Mouse (Mus musculus) heart, embryonic 11.5 days (tissue): ENCODE data around the gene Fam205a1. TPM values are rescaled to one million over a fixed set of nuclear protein-coding genes. Genes with fewer than 3 reads are reported as not detected.
"Not testable (repeated sequence)": the region's sequence is repeated elsewhere in the genome, so short reads cannot be mapped to it uniquely, and the experiment has no call there.

Experiments used
- ATAC-seq: fragments of 200-750 bp; cut with Nextera tagmentation; replicated peaks from 2 replicates; pipeline ENCODE4 v1.8.0; 2017; ENCODE audit warnings: moderate library complexity; ENCODE audit not compliant: insufficient number of reproducible peaks, low FRiP score, low TSS enrichment
- H3K27ac ChIP-seq: fragments of 300-500 bp; sonication (generic); 2 replicates; pipeline ENCODE4 v1.5.1; 2014; ENCODE audit warnings: mild to moderate bottlenecking, low read depth, low read length
- H3K27me3 ChIP-seq: fragments of 300-500 bp; sonication (generic); 2 replicates; pipeline ENCODE4 v1.6.1; 2014; ENCODE audit warnings: mild to moderate bottlenecking, low read length, mixed read lengths; ENCODE audit not compliant: control insufficient read depth, insufficient read depth
- H3K36me3 ChIP-seq: fragments of 300-500 bp; sonication (generic); 2 replicates; pipeline ENCODE4 v1.6.1; 2014; ENCODE audit warnings: mild to moderate bottlenecking, low read length, moderate library complexity, mixed read lengths; ENCODE audit not compliant: control insufficient read depth, insufficient read depth
- H3K4me1 ChIP-seq: fragments of 300-500 bp; sonication (generic); 2 replicates; pipeline ENCODE4 v1.6.1; 2014; ENCODE audit warnings: low read length; ENCODE audit not compliant: control insufficient read depth, insufficient read depth
- H3K4me2 ChIP-seq: fragments of 300-500 bp; sonication (generic); 2 replicates; pipeline ENCODE4 v1.6.1; 2014; ENCODE audit warnings: mild to moderate bottlenecking, moderate library complexity
- H3K4me3 ChIP-seq: fragments of 300-500 bp; sonication (generic); 2 replicates; pipeline ENCODE4 v1.5.1; 2014; ENCODE audit warnings: low read depth, low read length
- H3K9ac ChIP-seq: fragments of 300-500 bp; sonication (generic); 2 replicates; pipeline ENCODE4 v1.6.1; 2014; ENCODE audit warnings: mild to moderate bottlenecking, low read depth, low read length, moderate library complexity
- H3K9me3 ChIP-seq: fragments of 300-500 bp; sonication (generic); replicated peaks from 2 replicates; pipeline ENCODE4 v1.6.1; 2016; ENCODE audit warnings: low read length; ENCODE audit not compliant: control insufficient read depth
- WGBS: fragments of 180-500 bp; shearing (Covaris S2); extraction: QIAGEN DNeasy Blood & Tissue Kit; methylation state at CpG from one replicate; pipeline ENCODE4 v1.1.7; 2014; ENCODE audit not compliant: insufficient replicate concordance; 5-methylcytosine and 5-hydroxymethylcytosine counted together
- polyA plus RNA-seq: library from polyadenylated mRNA; unstranded; fragments of >200 nt; fragmentation: Nextera tagmentation; extraction: Ambion mirVana; gene quantifications from 2 replicates; pipeline ENCODE4 v1.2.1, GENCODE M21; 2014

Fam205a1 gene
- not detected in 2 replicates for polyA plus RNA-seq

GRCm38 (mm10) chr4:42853788-42854187 lies at the start of gene Fam205a1:
TSS of gene Fam205a1 (minus strand) at chr4:42853888.
- ATAC-seq, result not testable (repeated sequence)

GRCm38 (mm10) chr4:42902730-42903129 lies 49.0 kb upstream of the Fam205a1 start:
- no peak overlapping the region for H3K27ac ChIP-seq
- no peaks in the 10 kb centered on the region for H3K4me1 ChIP-seq
- no peaks in the 10 kb centered on the region for H3K36me3 ChIP-seq
- H3K9me3 ChIP-seq, result no peaks in the 10 kb centered on the region
- H3K27me3 ChIP-seq, result no peaks in the 10 kb centered on the region
- no peak for ATAC-seq
- no peak overlapping the region for H3K4me3 ChIP-seq
- no peak overlapping the region for H3K9ac ChIP-seq
- no peak overlapping the region for H3K4me2 ChIP-seq
- 75% methylated on average over 5 of the region's 5 CpGs for WGBS

More at GRCm38 (mm10) chr4:42853788-42854187, at the start of gene Fam205a1:
- H3K4me1 ChIP-seq, H3K4me2 ChIP-seq, H3K27ac ChIP-seq, H3K27me3 ChIP-seq, H3K4me3 ChIP-seq, H3K36me3 ChIP-seq, H3K9ac ChIP-seq, H3K9me3 ChIP-seq: not testable (repeated sequence)
- 100% methylated on average over 1 of the region's 1 CpGs for WGBS

DNA sequence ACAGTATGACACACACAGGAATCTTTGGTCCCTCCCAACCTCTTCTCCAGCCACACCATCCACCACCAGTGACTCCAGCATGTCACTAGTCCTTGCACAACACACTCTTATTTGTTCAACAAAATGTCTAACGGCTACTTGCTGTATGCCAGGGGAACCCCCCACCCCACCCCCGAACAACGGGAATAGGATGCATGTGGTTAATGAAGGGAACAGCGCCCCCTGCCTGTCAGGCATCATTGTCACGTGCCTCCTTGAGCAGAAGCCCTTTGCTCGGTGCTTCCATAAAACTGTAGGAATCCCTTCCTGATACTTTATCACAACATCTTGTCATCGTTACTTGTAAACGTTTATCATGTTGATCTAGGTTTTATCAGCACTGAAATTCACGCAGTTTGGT lies 48.5 kb upstream of the Fam205a1 start:
- H3K4me3 ChIP-seq, result no peak overlapping the region
- no peaks in the 10 kb centered on the region for H3K27me3 ChIP-seq
- H3K4me2 ChIP-seq, result no peak overlapping the region
- no peak for ATAC-seq
- 48% methylated on average over 9 of the region's 9 CpGs for WGBS
- H3K9me3 ChIP-seq, result no peaks in the 10 kb centered on the region
- H3K9ac ChIP-seq, result no peak overlapping the region
- no peak overlapping the region for H3K27ac ChIP-seq
- no peaks in the 10 kb centered on the region for H3K36me3 ChIP-seq
- no peaks in the 10 kb centered on the region for H3K4me1 ChIP-seq

DNA sequence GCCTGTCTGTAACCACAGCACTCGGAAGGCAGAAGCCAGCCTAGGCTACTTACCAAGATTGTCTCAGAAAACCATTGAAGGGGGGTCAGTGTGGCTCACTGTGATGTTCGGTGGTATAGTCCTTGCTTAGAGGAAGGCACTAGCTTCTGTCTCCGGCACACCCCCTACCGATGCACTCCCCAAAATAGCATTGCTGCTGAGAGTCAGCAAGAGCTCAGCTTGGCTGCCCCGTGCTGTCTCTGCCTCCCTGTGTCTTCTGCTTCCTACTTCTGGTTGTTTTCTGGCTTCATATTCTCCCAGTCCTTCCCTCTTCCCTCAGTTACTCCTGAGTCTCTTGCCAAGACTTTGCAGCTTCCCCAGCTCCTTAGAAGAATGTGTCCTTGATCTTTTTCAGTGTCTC lies 47.2 kb upstream of the Fam205a1 start:
- no peaks in the 10 kb centered on the region for H3K36me3 ChIP-seq
- H3K9ac ChIP-seq, result no peak overlapping the region
- WGBS, result 45% methylated on average over 5 of the region's 5 CpGs

DNA sequence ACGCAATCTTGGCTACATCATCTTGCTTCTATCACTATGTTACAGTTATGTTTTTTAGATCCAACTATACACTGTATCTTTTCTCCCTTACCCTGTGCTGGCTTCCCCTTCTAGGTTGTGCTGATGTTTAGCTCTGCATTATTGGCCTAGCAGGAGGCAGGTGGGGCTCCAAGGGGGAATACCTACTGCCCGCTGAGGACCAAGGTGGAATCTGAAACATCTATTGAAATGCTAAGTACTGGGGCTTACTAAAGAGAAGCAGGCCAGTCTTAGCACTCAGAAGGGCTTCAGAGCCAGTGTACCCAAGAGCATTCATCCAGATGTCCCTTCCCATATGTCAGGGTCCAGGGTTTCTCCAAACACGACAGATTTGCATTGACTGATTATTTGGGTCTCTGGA lies 45.2 kb upstream of the Fam205a1 start:
- Histone ChIP-seq H3K9me3 (no peaks in the 10 kb centered on the region), H3K9ac (no peak overlapping the region), H3K27me3 (no peaks in the 10 kb centered on the region), H3K4me3 (no peak overlapping the region), H3K4me2 (no peak overlapping the region), H3K36me3 (no peaks in the 10 kb centered on the region), H3K4me1 (no peaks in the 10 kb centered on the region), H3K27ac (no peak overlapping the region)
- 37% methylated on average over 3 of the region's 3 CpGs for WGBS
- no peak for ATAC-seq

More for the DNA sequence above, 47.2 kb upstream of the Fam205a1 start:
- no peak overlapping the region for H3K4me2 ChIP-seq
- H3K27me3 ChIP-seq, result no peaks in the 10 kb centered on the region
- H3K9me3 ChIP-seq, result no peaks in the 10 kb centered on the region
- no peak overlapping the region for H3K27ac ChIP-seq
- H3K4me1 ChIP-seq, result no peaks in the 10 kb centered on the region
- H3K4me3 ChIP-seq, result no peak overlapping the region
- ATAC-seq, result no peak

GRCm38 (mm10) chr4:42895118-42895517 lies 41.4 kb upstream of the Fam205a1 start:
- Histone ChIP-seq H3K4me1 (no peaks in the 10 kb centered on the region), H3K4me3 (no peak overlapping the region), H3K36me3 (no peaks in the 10 kb centered on the region), H3K4me2 (no peak overlapping the region), H3K27ac (no peak overlapping the region), H3K9me3 (no peaks in the 10 kb centered on the region), H3K9ac (no peak overlapping the region), H3K27me3 (no peaks in the 10 kb centered on the region)
- ATAC-seq, result no peak
- 79% methylated on average over 7 of the region's 7 CpGs for WGBS

- H3K27me3 ChIP-seq, result no peaks in the 10 kb centered on the region
- H3K4me2 ChIP-seq, result no peak overlapping the region
- H3K4me1 ChIP-seq, result no peaks in the 10 kb centered on the region
- WGBS, result 65% methylated on average over 7 of the region's 7 CpGs
- no peak overlapping the region for H3K9ac ChIP-seq
- H3K36me3 ChIP-seq, result no peaks in the 10 kb centered on the region
- ATAC-seq, result no peak
- H3K4me3 ChIP-seq, result no peak overlapping the region
- H3K9me3 ChIP-seq, result no peaks in the 10 kb centered on the region
- no peak overlapping the region for H3K27ac ChIP-seq
Observed at GRCm38 (mm10) chr4:42891176-42891575, 37.5 kb upstream of the Fam205a1 start.

GRCm38 (mm10) chr4:42888806-42889205 lies 35.1 kb upstream of the Fam205a1 start:
- 79% methylated on average over 6 of the region's 6 CpGs for WGBS
- H3K27ac ChIP-seq, result no peak overlapping the region
- no peak overlapping the region for H3K4me3 ChIP-seq
- no peak for ATAC-seq
- no peaks in the 10 kb centered on the region for H3K27me3 ChIP-seq
- H3K4me2 ChIP-seq, result no peak overlapping the region
- H3K9me3 ChIP-seq, result no peaks in the 10 kb centered on the region
- no peaks in the 10 kb centered on the region for H3K36me3 ChIP-seq
- H3K9ac ChIP-seq, result no peak overlapping the region
- H3K4me1 ChIP-seq, result no peaks in the 10 kb centered on the region

DNA sequence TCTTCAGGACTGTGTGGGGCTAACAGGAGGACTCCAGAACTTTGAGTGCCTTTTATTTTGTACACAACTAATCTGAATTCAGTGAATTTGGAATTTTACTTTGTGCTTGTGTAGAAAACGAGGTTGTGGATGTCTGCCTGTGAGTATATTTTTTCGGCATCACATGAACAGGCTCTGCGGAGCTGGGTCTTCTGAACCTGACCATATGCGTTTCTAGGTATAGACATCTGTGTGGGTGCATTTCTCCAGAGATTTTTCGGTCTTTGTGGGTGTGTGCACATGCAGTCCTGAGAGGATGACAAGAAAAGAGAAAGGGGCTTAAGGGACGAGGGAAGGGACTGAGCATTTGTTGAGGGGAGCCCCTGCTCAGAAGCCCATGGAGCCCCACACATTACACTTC lies 33.2 kb upstream of the Fam205a1 start:
- H3K4me3 ChIP-seq, result no peak overlapping the region
- H3K9ac ChIP-seq, result no peak overlapping the region
- no peak for ATAC-seq
- no peaks in the 10 kb centered on the region for H3K4me1 ChIP-seq
- H3K9me3 ChIP-seq, result no peaks in the 10 kb centered on the region
- H3K36me3 ChIP-seq, result no peaks in the 10 kb centered on the region
- no peaks in the 10 kb centered on the region for H3K27me3 ChIP-seq
- no peak overlapping the region for H3K27ac ChIP-seq
- no peak overlapping the region for H3K4me2 ChIP-seq
- WGBS, result 83% methylated on average over 6 of the region's 6 CpGs
